Mouse (Mus musculus) neural tube, embryonic 12.5 days (tissue): ENCODE data around the gene Clpsl2. TPM values are rescaled to one million over a fixed set of nuclear protein-coding genes. Genes with fewer than 3 reads are reported as not detected.

Source experiments
- ATAC-seq: fragments of 200-750 bp; cut with Nextera tagmentation; 2 replicates; pipeline ENCODE4 v1.8.0; 2017; ENCODE audit warnings: low read depth, mild to moderate bottlenecking, moderate TSS enrichment, moderate library complexity; ENCODE audit not compliant: low FRiP score
- H3K27ac ChIP-seq: fragments of 300-500 bp; sonication (generic); 2 replicates; pipeline ENCODE4 v1.5.1; 2016
- H3K27me3 ChIP-seq: fragments of 300-500 bp; sonication (generic); replicated peaks from 2 replicates; pipeline ENCODE4 v1.6.1; 2016; ENCODE audit warnings: mild to moderate bottlenecking
- H3K36me3 ChIP-seq: fragments of 300-500 bp; sonication (generic); 2 replicates; pipeline ENCODE4 v1.6.1; 2016; ENCODE audit warnings: mild to moderate bottlenecking
- H3K4me1 ChIP-seq: fragments of 300-500 bp; sonication (generic); 2 replicates; pipeline ENCODE4 v1.6.1; 2016
- H3K4me2 ChIP-seq: fragments of 300-500 bp; sonication (generic); replicated peaks from 2 replicates; pipeline ENCODE4 v1.6.1; 2016; ENCODE audit warnings: mild to moderate bottlenecking
- H3K4me3 ChIP-seq: fragments of 300-500 bp; sonication (generic); 2 replicates; pipeline ENCODE4 v1.5.1; 2016
- H3K9ac ChIP-seq: fragments of 300-500 bp; sonication (generic); 2 replicates; pipeline ENCODE4 v1.6.1; 2016; ENCODE audit warnings: mild to moderate bottlenecking
- H3K9me3 ChIP-seq: fragments of 300-500 bp; sonication (generic); 2 replicates; pipeline ENCODE4 v1.6.1; 2016; ENCODE audit warnings: mild to moderate bottlenecking
- WGBS: fragments of 180-500 bp; shearing (Covaris S2); methylation state at CpG from one replicate; pipeline ENCODE4 v1.1.7; 2016; 5-methylcytosine and 5-hydroxymethylcytosine counted together
- polyA plus RNA-seq: library from polyadenylated mRNA; unstranded; fragments of >200 nt; fragmentation: Nextera tagmentation; extraction: Ambion mirVana; gene quantifications from 2 replicates; pipeline ENCODE4 v1.2.1, GENCODE M21; 2016

Clpsl2 gene
- polyA plus RNA-seq, 1 experiment from 2014 or later, result not detected

DNA sequence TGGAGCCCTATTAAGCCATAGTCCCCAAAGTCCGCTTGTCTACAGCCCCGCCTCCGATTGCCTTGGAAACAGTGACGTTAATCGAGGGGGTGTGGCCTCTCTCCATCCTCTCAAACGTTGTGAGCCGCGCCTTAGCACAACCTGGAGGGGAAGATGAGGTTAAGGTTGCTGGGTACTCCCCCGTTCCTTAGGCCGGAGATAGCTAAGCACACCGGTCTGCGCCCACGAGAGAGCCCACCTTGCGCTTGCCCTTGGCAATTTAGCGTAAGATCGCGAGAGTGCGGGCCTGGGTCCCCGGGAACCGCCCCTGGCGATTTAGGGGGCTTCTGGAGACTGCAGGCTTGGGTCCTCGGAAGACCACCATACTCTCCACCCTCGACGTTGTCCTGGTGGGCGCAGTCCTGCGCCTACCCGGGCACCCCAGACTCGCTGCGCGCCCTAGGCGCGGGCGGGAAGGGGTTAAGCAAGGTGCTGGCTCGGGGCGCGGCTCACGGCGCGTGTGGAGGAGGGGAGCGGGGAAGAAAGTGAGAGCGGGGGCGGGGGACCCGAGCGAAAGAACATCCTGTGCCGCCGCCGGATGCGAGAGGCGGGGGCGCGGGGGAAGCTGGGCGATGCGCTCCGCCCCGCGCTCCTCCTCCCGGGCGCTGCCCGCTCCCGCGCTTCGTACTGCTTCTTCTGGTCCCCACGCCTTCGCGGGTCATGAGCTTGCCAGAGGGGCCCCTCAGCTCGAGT, 26.4 kb upstream of the Clpsl2 start:
- peak; percentile 74 for ATAC-seq
- Histone ChIP-seq H3K4me2 (peak overlapping the region; percentile 96), H3K27me3 (peaks cover 37% of the 10 kb centered on the region), H3K4me3 (peak overlapping the region; percentile 66), H3K9me3 (no peaks in the 10 kb centered on the region), H3K4me1 (peaks cover 17% of the 10 kb centered on the region), H3K27ac (peak overlapping the region; percentile 50; the same call in 1 of the 2 replicates), H3K36me3 (no peaks in the 10 kb centered on the region), H3K9ac (peak overlapping the region; percentile 77)
- WGBS, result under 1% methylated on average over 62 of the region's 66 CpGs

DNA sequence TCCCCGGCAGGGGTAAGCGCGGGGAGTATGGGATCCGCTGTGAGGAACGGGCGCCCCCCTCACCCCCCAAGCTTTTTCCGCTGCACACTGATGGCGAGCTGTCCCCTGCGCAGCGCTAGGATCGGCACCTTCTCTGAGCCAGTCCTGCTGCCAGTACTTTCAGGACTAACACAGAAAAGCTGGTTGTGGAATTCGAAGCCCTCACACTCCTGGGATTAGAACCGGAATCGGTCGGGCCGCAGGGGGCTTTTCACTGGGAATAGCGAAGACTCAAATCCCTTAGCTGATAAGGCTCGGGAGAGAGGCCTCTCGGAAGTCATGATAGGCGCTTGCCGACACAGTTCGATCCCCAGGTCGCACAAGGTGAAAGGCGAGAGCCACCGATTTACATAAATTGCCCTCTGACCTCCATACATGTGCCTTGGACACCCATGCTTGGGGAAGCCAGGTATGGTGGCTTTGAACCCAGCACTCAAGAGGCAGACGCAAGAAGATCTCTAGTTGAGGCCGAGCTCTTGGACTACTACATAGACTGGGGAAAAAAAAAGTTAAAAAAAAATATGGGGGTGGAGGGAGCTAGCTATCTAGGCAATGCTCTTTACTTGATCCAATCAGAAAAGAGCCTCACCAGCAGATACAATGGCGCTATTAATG, 25.7 kb upstream of the Clpsl2 start:
- H3K27ac ChIP-seq, result no peak overlapping the region
- H3K4me3 ChIP-seq, result peak overlapping the region; percentile 66
- peaks cover 35% of the 10 kb centered on the region for H3K27me3 ChIP-seq
- 0 out of 2 replicates have a peak, but pooled peaks have one; percentile 18 for ATAC-seq
- no peaks in the 10 kb centered on the region for H3K36me3 ChIP-seq
- 8% methylated on average over 28 of the region's 28 CpGs for WGBS
- H3K4me2 ChIP-seq, result peak overlapping the region; percentile 96
- H3K9ac ChIP-seq, result peak overlapping the region; percentile 77; the same call in 1 of the 2 replicates
- H3K9me3 ChIP-seq, result no peaks in the 10 kb centered on the region
- peaks cover 11% of the 10 kb centered on the region for H3K4me1 ChIP-seq

DNA sequence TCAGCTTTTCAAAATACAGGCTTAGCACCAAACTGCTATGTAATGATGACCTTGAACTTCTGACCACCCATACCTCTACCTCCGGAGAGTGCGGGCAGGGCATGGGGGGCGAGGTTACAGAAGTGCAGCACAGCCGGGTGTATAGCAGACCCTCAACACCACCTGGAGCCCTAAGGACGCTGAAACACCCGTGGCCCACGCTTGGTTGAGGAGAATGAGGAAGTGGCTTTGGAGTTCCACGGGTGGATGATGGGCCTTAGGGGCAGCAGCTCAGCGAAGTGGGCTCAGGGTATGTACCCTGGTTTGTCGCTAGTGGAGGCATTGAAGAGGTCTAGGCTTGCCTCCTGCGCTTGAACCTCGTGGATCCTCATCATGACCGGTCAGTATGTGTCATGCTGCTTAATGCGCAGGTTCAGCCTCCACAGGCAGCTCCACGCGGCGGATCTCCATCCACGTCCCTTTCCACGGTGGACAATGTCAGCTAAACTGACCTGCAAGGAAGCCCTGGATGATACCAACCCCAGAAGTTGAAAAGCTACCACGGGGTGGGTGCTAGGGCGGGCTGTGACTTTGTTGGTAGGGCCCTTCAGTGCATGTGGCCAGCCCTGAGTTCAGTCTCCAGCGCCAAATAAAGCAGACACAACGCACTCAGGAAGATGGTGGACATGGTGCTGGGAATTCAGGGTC, 25.1 kb upstream of the Clpsl2 start:
- Histone ChIP-seq H3K4me3 (no peak overlapping the region), H3K36me3 (no peaks in the 10 kb centered on the region), H3K9ac (no peak overlapping the region), H3K27me3 (peaks cover 28% of the 10 kb centered on the region), H3K27ac (no peak overlapping the region), H3K4me2 (peak overlapping the region; percentile 96; the same call in 1 of the 2 replicates), H3K9me3 (no peaks in the 10 kb centered on the region), H3K4me1 (peaks cover 7% of the 10 kb centered on the region)
- ATAC-seq, result no peak
- 87% methylated on average over 23 of the region's 23 CpGs for WGBS

DNA sequence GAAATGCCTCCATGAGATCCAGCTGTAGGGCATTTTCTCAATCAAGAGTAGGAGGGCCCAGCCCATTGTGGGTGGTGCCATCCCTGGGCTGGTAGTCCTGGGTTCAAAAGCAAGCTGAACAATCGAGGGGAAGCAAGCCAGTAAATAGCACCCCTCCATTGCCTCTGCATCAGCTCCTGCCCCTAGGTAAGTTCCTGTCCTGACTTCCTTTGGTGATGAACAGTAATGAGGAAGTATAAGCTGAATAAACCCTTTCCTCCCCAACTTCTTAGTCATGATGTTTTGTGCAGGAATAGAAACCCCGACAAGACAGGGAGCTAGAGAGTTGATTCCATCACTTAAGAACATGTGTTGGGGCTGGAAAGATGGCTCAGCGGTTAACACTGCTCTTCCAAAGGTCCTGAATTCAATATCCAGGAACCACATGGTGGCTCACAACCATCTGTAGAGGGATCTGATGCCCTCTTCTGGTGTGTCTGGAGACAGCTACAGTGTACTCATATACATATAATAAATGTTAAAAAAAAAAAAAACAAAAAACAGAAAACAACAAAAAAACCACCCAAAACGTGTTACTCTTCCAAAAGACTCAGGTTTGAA, 24.3 kb upstream of the Clpsl2 start:
- H3K9me3 ChIP-seq, result no peaks in the 10 kb centered on the region
- H3K27ac ChIP-seq, result no peak overlapping the region
- no peaks in the 10 kb centered on the region for H3K36me3 ChIP-seq
- no peak overlapping the region for H3K4me2 ChIP-seq
- peaks cover 7% of the 10 kb centered on the region for H3K4me1 ChIP-seq
- no peak overlapping the region for H3K9ac ChIP-seq
- ATAC-seq, result no peak
- peaks cover 27% of the 10 kb centered on the region for H3K27me3 ChIP-seq
- WGBS, result 83% methylated on average over 4 of the region's 4 CpGs
- no peak overlapping the region for H3K4me3 ChIP-seq

DNA sequence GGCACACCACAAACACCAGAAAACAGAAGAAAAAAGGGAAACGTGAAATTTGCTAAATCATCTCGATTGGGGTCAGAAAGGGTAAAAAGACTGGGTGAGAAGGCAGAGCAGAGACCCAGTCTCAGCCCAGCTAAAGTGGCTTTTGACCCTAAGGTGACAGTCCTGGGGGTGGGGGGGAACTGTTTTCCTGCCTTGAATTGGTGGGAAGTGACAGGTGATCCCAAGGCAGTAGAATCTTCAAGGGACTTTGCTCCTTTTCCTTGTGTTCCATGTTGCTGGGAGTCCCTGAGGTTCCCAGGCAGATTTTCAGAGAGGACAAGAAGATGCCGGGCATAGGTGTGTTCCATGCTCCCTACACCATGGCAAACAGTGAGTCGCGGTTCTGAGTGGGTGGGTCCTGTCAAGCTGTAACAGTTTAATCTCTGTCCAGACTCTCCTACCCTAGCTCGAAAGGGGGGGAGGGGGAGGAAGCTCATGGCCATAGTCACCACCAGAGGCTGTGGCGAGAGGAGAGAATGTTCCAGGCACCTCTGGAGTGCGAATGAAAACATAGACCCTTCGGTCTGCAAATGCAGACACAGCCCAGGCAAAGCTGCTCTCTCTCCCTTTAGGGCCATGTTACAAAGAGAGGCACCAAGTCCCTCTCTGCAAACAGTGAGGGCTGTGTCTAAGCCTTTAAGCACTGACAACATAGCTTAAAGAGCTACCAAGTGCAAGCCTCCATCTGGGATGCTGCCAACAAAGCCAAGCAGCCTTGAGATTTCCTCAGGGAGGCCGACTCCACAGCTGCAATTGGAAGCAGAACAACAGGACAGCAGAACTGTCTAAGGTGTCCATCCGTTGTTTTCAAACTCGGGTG, 21.8 kb upstream of the Clpsl2 start:
- no peaks in the 10 kb centered on the region for H3K9me3 ChIP-seq
- ATAC-seq, result no peak
- peaks cover 4% of the 10 kb centered on the region; the same call in 1 of the 2 replicates for H3K4me1 ChIP-seq
- H3K27me3 ChIP-seq, result peaks cover 23% of the 10 kb centered on the region
- no peak overlapping the region for H3K27ac ChIP-seq
- 54% methylated on average over 12 of the region's 12 CpGs for WGBS
- 0 out of 2 replicates have a peak overlapping the region, but pooled peaks have one; percentile 2 for H3K4me2 ChIP-seq
- H3K4me3 ChIP-seq, result no peak overlapping the region
- H3K9ac ChIP-seq, result no peak overlapping the region
- no peaks in the 10 kb centered on the region for H3K36me3 ChIP-seq

DNA sequence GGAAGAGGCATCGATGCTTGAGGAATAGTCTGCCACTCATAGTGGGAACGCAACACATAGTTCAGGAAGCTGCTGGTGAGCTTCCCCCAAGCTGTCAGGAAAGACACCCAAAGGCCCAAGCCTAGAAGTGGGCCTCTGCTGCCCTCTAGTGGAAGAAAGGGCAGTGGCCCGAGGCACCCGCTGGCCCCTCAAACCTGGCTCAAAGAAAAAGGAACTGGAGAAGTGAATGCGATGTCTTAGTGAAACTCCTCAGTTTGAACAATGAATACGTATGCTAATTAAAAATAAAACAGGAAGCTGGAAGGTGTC, 21.2 kb upstream of the Clpsl2 start:
- no peak overlapping the region for H3K4me3 ChIP-seq
- WGBS, result 6% methylated on average over 6 of the region's 6 CpGs
- no peak for ATAC-seq
- peaks cover 23% of the 10 kb centered on the region for H3K27me3 ChIP-seq
- 0 out of 2 replicates have a peak overlapping the region, but pooled peaks have one; percentile 2 for H3K4me2 ChIP-seq
- H3K4me1 ChIP-seq, result peaks cover 4% of the 10 kb centered on the region; the same call in 1 of the 2 replicates
- H3K27ac ChIP-seq, result no peak overlapping the region
- no peak overlapping the region for H3K9ac ChIP-seq
- H3K9me3 ChIP-seq, result no peaks in the 10 kb centered on the region
- H3K36me3 ChIP-seq, result no peaks in the 10 kb centered on the region

DNA sequence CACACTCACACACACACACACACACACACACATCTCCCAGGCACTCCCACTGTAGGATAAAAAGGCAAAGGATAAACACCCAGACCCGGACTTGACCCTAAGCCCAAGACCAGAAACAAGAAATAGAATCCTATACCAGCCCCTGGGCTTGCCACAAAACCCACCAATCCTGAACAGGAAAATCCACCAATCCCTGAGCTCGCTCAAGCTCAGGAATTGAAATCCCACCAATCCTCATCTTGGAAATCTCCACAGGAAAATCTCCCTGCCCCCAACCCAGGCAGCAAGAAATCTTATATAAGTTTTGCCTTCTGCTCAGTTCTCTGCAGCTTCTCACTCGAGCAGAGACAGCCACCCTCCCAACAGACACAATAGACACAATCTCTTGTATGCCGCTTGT, 20.1 kb upstream of the Clpsl2 start:
- Histone ChIP-seq H3K27me3 (peaks cover 17% of the 10 kb centered on the region), H3K9ac (no peak overlapping the region), H3K9me3 (no peaks in the 10 kb centered on the region), H3K36me3 (no peaks in the 10 kb centered on the region), H3K4me1 (peaks cover 4% of the 10 kb centered on the region; the same call in 1 of the 2 replicates), H3K4me2 (no peak overlapping the region), H3K4me3 (no peak overlapping the region), H3K27ac (no peak overlapping the region)
- no peak for ATAC-seq
- 72% methylated on average over 4 of the region's 4 CpGs for WGBS

DNA sequence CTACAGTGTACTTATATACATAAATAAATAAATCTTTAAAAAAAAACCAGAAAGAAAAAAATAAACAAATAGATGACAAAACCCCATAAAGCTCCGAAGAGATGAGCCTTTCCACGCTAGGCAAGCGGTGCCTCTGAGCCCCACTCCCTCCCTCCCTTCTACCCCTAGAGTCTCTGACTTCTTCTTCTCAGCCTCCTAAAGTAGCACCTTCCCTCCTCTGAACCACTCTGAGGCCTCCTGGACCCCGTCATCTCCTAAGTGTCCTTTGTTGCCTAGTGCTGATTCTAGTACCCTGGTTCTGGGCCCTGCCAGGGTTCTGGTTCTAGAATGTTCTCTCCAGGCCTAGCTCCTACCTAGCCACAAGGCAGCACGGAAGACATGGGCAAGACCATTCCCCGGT, 18.7 kb upstream of the Clpsl2 start, which contains the start of gene Armc12:
TSS of gene Armc12 (plus strand) at position 301 of the 400 bp plus-strand sequence.
- H3K27ac ChIP-seq, result no peak within 1 kb of the TSS
- no peak for ATAC-seq
- 86% methylated on average over 6 of the region's 6 CpGs for WGBS

DNA sequence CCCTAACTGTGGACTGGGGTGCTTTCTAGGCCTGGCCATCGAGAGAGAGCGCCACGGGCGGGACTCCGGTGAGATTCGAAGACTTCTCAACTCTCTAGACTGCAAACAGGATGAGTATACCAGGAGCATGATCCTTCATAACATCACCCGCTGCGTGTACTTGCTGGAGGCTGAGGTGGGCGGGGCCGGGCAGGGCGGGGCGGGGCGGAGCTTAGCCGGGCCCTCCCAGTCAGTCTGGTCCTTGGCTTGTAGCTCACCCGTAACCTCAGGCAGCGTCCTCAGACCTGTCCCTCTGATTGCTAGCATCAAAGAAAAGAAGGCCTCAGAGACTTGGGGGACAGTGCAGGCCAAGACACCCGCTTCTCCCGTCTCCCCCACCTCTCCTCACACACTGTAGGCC, 17.3 kb upstream of the Clpsl2 start:
- WGBS, result 8% methylated on average over 18 of the region's 18 CpGs
- peaks cover 10% of the 10 kb centered on the region for H3K27me3 ChIP-seq
- no peaks in the 10 kb centered on the region for H3K36me3 ChIP-seq
- H3K9ac ChIP-seq, result no peak overlapping the region
- H3K4me1 ChIP-seq, result peaks cover 4% of the 10 kb centered on the region; the same call in 1 of the 2 replicates
- H3K27ac ChIP-seq, result no peak overlapping the region
- no peak for ATAC-seq
- H3K9me3 ChIP-seq, result no peaks in the 10 kb centered on the region
- H3K4me2 ChIP-seq, result peak overlapping the region; percentile 34
- no peak overlapping the region for H3K4me3 ChIP-seq

More for the DNA sequence above, 18.7 kb upstream of the Clpsl2 start, which contains the start of gene Armc12:
- H3K27me3 ChIP-seq, result peaks cover 10% of the 10 kb centered on the region
- H3K9me3 ChIP-seq, result no peaks in the 10 kb centered on the region
- peak within 1 kb of the TSS; percentile 34; the same call in 1 of the 2 replicates for H3K4me2 ChIP-seq
- H3K36me3 ChIP-seq, result no peaks in the 10 kb centered on the region
- no peak within 1 kb of the TSS for H3K4me3 ChIP-seq
- H3K9ac ChIP-seq, result no peak within 1 kb of the TSS
- H3K4me1 ChIP-seq, result peaks cover 4% of the 10 kb centered on the region; the same call in 1 of the 2 replicates

DNA sequence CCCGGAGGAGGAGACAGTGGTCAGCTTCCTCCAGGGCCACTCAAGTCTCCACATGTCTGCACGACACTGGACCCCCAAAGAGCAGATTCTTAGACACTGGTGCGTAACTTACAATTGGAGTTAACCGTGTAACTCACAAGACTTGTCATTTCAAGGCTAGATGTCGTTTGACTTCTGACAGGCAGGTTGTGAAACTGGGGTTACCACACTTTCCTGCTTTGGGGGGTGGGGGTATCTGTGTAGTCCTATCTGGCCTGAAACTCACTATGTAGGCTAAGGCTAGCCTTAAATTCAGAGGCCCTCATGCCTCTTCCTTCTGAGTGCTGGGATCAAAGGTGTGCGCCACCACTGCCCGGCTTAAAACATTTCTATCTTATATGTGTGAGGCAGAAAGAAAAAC, 16.7 kb upstream of the Clpsl2 start:
- no peak for ATAC-seq

DNA sequence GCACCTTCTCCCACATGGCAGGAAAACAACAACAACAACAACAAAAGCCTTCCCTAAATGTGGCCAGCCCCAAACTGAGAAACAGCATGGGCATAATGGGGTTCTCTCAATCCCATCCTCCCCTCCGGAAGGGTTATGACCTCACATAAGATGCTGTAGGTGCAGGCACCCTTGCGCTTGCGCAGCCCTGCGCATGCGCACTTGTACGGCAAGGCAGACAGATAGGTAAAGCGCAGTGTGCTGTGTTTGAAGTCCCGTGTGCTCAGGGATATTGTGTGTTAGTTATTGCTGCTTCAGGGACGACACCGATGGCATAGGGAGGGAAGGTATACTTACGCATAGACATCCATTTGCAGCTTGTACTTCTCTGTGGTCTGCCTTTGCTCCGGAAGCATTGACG, 15.9 kb upstream of the Clpsl2 start:
- H3K27ac ChIP-seq, result no peak overlapping the region
- H3K4me2 ChIP-seq, result no peak overlapping the region
- WGBS, result 90% methylated on average over 13 of the region's 13 CpGs
- no peaks in the 10 kb centered on the region for H3K36me3 ChIP-seq
- no peak overlapping the region for H3K4me3 ChIP-seq
- H3K9ac ChIP-seq, result no peak overlapping the region
- H3K9me3 ChIP-seq, result 0 out of 2 replicates have a peak, but pooled peaks cover under 1% of the 10 kb centered on the region
- H3K4me1 ChIP-seq, result peaks cover 4% of the 10 kb centered on the region; the same call in 1 of the 2 replicates
- ATAC-seq, result no peak
- peaks cover 10% of the 10 kb centered on the region for H3K27me3 ChIP-seq

More for the DNA sequence above, 16.7 kb upstream of the Clpsl2 start:
- Histone ChIP-seq H3K36me3 (no peaks in the 10 kb centered on the region), H3K27me3 (peaks cover 10% of the 10 kb centered on the region), H3K9ac (no peak overlapping the region), H3K9me3 (no peaks in the 10 kb centered on the region), H3K4me1 (peaks cover 4% of the 10 kb centered on the region; the same call in 1 of the 2 replicates), H3K4me2 (no peak overlapping the region), H3K4me3 (no peak overlapping the region), H3K27ac (no peak overlapping the region)
- 85% methylated on average over 7 of the region's 7 CpGs for WGBS
